Mouse (Mus musculus): ENCODE data around the gene Actrt3. TPM values are rescaled to one million over a fixed set of nuclear protein-coding genes. Genes with fewer than 3 reads are reported as not detected.
"Not testable (repeated sequence)": the region's sequence is repeated elsewhere in the genome, so short reads cannot be mapped to it uniquely, and the experiment has no call there.

Gene Actrt3
- total and polyA plus RNA-seq, 3 experiments: 0.16 to 0.17 TPM; not detected in 1

DNA sequence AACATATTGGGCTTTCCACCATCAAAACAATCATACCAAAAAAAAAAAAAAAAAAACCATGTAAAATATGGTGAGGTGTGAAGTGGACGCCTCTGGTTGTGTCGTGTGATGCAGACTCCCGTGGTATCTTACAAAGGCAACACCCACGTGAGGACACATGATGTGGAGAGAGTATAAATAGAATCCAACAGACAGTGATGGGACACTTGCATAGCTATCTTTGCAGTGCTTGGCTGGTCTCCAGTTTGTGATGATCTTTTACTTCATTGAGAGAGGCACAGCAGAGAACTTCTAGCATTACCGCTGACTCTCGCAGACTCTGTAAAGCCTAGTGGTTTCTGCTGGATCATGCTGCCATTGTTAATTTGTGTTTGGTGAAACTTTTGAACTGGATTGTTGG lies 10.9 kb downstream of the Actrt3 start:
- Histone ChIP-seq H3K36me3 (replicated peaks in 1 of 2; ENCODE audit: control insufficient read depth in 1 of 2, insufficient read depth in 1 of 2, low read length in 1 of 2) (no peaks in the 10 kb centered on the region), H3K9me3 (replicated peaks; ENCODE audit: low read length) (no peaks in the 10 kb centered on the region), H3K9ac (ENCODE audit: insufficient read depth, low read depth) (no peak overlapping the region), H3K79me2 (replicated peaks; ENCODE audit: control insufficient read depth, extremely low read depth, insufficient read depth, poor library complexity, severe bottlenecking) (no peaks in the 10 kb centered on the region), H3K27ac (ENCODE audit: insufficient read depth, low read depth) (no peak overlapping the region), H3K27me3 (replicated peaks) (no peaks in the 10 kb centered on the region), H3K4me2 (ENCODE audit: insufficient read depth, low read depth, poor library complexity, severe bottlenecking) (no peak overlapping the region), H3K4me1 (ENCODE audit: control insufficient read depth in 1 of 2, insufficient read depth in 2 of 2) (peaks cover 0 to 7% of the 10 kb centered on the region in 2 experiments; a peak in 2 of 4 replicates), H3K4me3 (replicated peaks in 1 of 3; ENCODE audit: low read depth in 2 of 3, low read length in 2 of 3, poor library complexity in 1 of 3) (no peak overlapping the region)
- no peak for DNase-seq (ENCODE audit: extremely low read depth)
- TF ChIP-seq NELFE (IDR thresholded peaks at IDR 0.05; ENCODE audit: low read depth, low read length) (no peak), E2F4 (IDR thresholded peaks at IDR 0.05; ENCODE audit: insufficient replicate concordance, low read depth, low read length) (no peak), POLR2A (IDR thresholded peaks at IDR 0.05; ENCODE audit: low read depth, low read length) (no peak), KAT2A (IDR thresholded peaks at IDR 0.05; ENCODE audit: insufficient replicate concordance, low read length) (no peak), MYC (IDR thresholded peaks at IDR 0.05; ENCODE audit: low read depth, low read length) (no peak), ZC3H11A (IDR thresholded peaks at IDR 0.05; ENCODE audit: low read depth, low read length) (no peak), NRF1 (IDR thresholded peaks at IDR 0.05; ENCODE audit: low read depth, low read length) (no peak), JUN (IDR thresholded peaks at IDR 0.05; ENCODE audit: insufficient read depth, low read depth, low read length) (no peak), SIN3A (IDR thresholded peaks at IDR 0.05; ENCODE audit: low read length) (no peak), TBP (conservative IDR thresholded peaks at IDR 0.05; ENCODE audit: low read depth, low read length) (no peak), PAX5 (IDR thresholded peaks at IDR 0.05; ENCODE audit: low read length) (no peak), MAFK (IDR thresholded peaks at IDR 0.05; ENCODE audit: insufficient replicate concordance, low read length) (no peak), RAD21 (IDR thresholded peaks at IDR 0.05; ENCODE audit: low read depth, low read length) (no peak), CTCF (conservative IDR thresholded peaks at IDR 0.05 in 1 of 2, IDR thresholded peaks at IDR 0.05 in 1 of 2; ENCODE audit: low read depth in 2 of 2, low read length in 2 of 2) (no peak), EP300 (IDR thresholded peaks at IDR 0.05; ENCODE audit: low read length) (no peak), JUND (conservative IDR thresholded peaks at IDR 0.05; ENCODE audit: low read depth, low read length) (no peak), MEF2A (IDR thresholded peaks at IDR 0.05; ENCODE audit: borderline replicate concordance, low read depth, low read length) (no peak), MAZ (IDR thresholded peaks at IDR 0.05; ENCODE audit: low read depth, low read length) (no peak), BHLHE40 (IDR thresholded peaks at IDR 0.05; ENCODE audit: low read depth, low read length) (no peak)
- in situ Hi-C loops (cut with MboI; ENCODE audit: low pct_ligation_motif_present, low pct_unique_long_range_greater_than_20kb, low sequenced_read_pairs): loop anchor here (25.0 kb wide), 2 partner anchors 223 to 398 kb away; partner anchors contain the start of gene Prkci
- dilution Hi-C loops (cut with MboI; ENCODE audit: extremely low pct_ligation_motif_present, extremely low pct_unique_long_range_greater_than_20kb, low sequenced_read_pairs): no loop called here

DNA sequence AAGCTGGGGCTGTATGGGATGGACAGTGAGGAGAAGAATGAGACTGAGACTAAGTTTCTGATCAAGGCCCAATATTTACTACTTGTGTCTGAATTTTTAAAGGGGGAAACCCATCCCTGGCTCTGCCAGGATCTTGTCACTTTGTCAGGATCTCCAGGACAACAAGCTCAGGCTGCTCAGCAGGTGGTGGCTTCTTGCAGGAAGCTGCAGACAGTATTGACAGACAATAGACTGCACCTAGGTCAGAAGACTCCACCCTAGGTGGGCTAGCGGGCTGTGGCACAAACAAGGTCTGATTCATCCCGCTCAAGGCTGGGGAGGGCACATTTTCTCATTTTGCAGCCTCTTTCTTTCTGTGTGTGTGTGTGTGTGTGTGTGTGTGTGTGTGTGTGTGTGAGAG lies 26.2 kb downstream of the Actrt3 start:
- no peaks in the 10 kb centered on the region for H3K9me3 ChIP-seq (replicated peaks; ENCODE audit: low read length)
- no peak overlapping the region for H3K4me2 ChIP-seq (ENCODE audit: insufficient read depth, low read depth, poor library complexity, severe bottlenecking)
- in situ Hi-C loops (cut with MboI; ENCODE audit: low pct_ligation_motif_present, low pct_unique_long_range_greater_than_20kb, low sequenced_read_pairs): no loop called here
- no peak for DNase-seq (ENCODE audit: extremely low read depth)
- no peaks in the 10 kb centered on the region for H3K36me3 ChIP-seq (replicated peaks in 1 of 2; ENCODE audit: control insufficient read depth in 1 of 2, insufficient read depth in 1 of 2, low read length in 1 of 2)
- H3K9ac ChIP-seq (ENCODE audit: insufficient read depth, low read depth): no peak overlapping the region
- dilution Hi-C loops (cut with MboI; ENCODE audit: extremely low pct_ligation_motif_present, extremely low pct_unique_long_range_greater_than_20kb, low sequenced_read_pairs): no loop called here
- no peaks in the 10 kb centered on the region for H3K4me1 ChIP-seq (ENCODE audit: control insufficient read depth in 1 of 2, insufficient read depth in 2 of 2)
- H3K79me2 ChIP-seq (replicated peaks; ENCODE audit: control insufficient read depth, extremely low read depth, insufficient read depth, poor library complexity, severe bottlenecking): no peaks in the 10 kb centered on the region
- H3K4me3 ChIP-seq (replicated peaks in 1 of 3; ENCODE audit: low read depth in 2 of 3, low read length in 2 of 3, poor library complexity in 1 of 3): no peak overlapping the region
- no peaks in the 10 kb centered on the region for H3K27me3 ChIP-seq (replicated peaks)
- H3K27ac ChIP-seq (ENCODE audit: insufficient read depth, low read depth): no peak overlapping the region
- TF ChIP-seq RCOR1 (conservative IDR thresholded peaks at IDR 0.05; ENCODE audit: low read depth, low read length) (no peak), CHD2 (IDR thresholded peaks at IDR 0.05; ENCODE audit: low read length) (no peak), POLR2AphosphoS2 (IDR thresholded peaks at IDR 0.05; ENCODE audit: low read depth, low read length) (no peak), RAD21 (IDR thresholded peaks at IDR 0.05; ENCODE audit: low read depth, low read length) (no peak), ZKSCAN1 (IDR thresholded peaks at IDR 0.05; ENCODE audit: borderline replicate concordance, low read depth, low read length) (no peak), JUN (IDR thresholded peaks at IDR 0.05; ENCODE audit: insufficient read depth, low read depth, low read length) (no peak), TCF12 (IDR thresholded peaks at IDR 0.05; ENCODE audit: low read depth, low read length) (no peak), CTCF (conservative IDR thresholded peaks at IDR 0.05 in 1 of 2, IDR thresholded peaks at IDR 0.05 in 1 of 2; ENCODE audit: low read depth in 2 of 2, low read length in 2 of 2) (no peak), KAT2A (IDR thresholded peaks at IDR 0.05; ENCODE audit: insufficient replicate concordance, low read length) (no peak), UBTF (IDR thresholded peaks at IDR 0.05; ENCODE audit: low read depth, low read length) (no peak), MAFK (IDR thresholded peaks at IDR 0.05; ENCODE audit: insufficient replicate concordance, low read length) (no peak)

DNA sequence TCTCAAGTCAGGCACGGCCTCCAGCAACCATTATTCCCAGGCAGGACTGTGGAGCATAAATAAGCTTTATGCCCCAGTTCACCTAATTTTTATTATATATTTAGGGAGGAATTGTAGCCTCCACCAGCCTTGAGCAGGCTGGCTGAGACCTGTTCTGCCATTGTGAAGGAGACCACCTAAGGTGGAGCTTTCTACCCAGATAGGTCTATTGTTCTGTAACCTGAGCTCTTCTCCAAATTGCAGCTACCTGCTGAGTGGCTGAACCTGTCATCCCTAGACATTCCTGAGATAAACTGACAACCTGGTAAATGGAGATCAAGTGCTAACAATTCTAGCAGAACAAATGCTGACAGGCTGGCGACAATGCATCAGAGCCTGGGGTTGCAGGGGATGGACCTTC lies 33.4 kb downstream of the Actrt3 start:
- H3K27ac ChIP-seq (ENCODE audit: insufficient read depth, low read depth); DNase-seq (ENCODE audit: extremely low read depth); H3K79me2 ChIP-seq (replicated peaks; ENCODE audit: control insufficient read depth, extremely low read depth, insufficient read depth, poor library complexity, severe bottlenecking); H3K27me3 ChIP-seq (replicated peaks); in situ Hi-C loops (cut with MboI; ENCODE audit: low pct_ligation_motif_present, low pct_unique_long_range_greater_than_20kb, low sequenced_read_pairs); H3K36me3 ChIP-seq (replicated peaks in 1 of 2; ENCODE audit: control insufficient read depth in 1 of 2, insufficient read depth in 1 of 2, low read length in 1 of 2); H3K9me3 ChIP-seq (replicated peaks; ENCODE audit: low read length); H3K4me1 ChIP-seq (ENCODE audit: control insufficient read depth in 1 of 2, insufficient read depth in 2 of 2); H3K4me2 ChIP-seq (ENCODE audit: insufficient read depth, low read depth, poor library complexity, severe bottlenecking); H3K9ac ChIP-seq (ENCODE audit: insufficient read depth, low read depth); dilution Hi-C loops (cut with MboI; ENCODE audit: extremely low pct_ligation_motif_present, extremely low pct_unique_long_range_greater_than_20kb, low sequenced_read_pairs); H3K4me3 ChIP-seq (replicated peaks in 1 of 3; ENCODE audit: low read depth in 2 of 3, low read length in 2 of 3, poor library complexity in 1 of 3): not testable (repeated sequence)
